Mouse (Mus musculus) cerebellum, postnatal 14 days (tissue): ENCODE measurements around the gene Rtbdn.
"Not testable (repeated sequence)": the region's sequence is repeated elsewhere in the genome, so short reads cannot be mapped to it uniquely, and the experiment has no call there.

Experiments used
- DNase-seq, 2 experiments: peaks; one replicate each; pipeline ENCODE4 v3.0.0; 2021; ENCODE audit warnings: mixed read lengths in 2 of 2

Rtbdn gene

GRCm38 (mm10) chr8:84946528-84947240 is at the start of gene Rtbdn:
TSS of gene Rtbdn (plus strand) at chr8:84946991.
- peak; percentile 79 to 85 for DNase-seq

- no peak for DNase-seq
These were observed 45.7 kb upstream of the Rtbdn start for GRCm38 (mm10) chr8:84901071-84901470.

- DNase-seq: no peak
These were observed 45.0 kb upstream of the Rtbdn start, which contains the start of gene Klf1 for GRCm38 (mm10) chr8:84901752-84902151. TSS of gene Klf1 (plus strand) at chr8:84901928.

GRCm38 (mm10) chr8:84902367-84902919 is 44.3 kb upstream of the Rtbdn start:
- no peak for DNase-seq

GRCm38 (mm10) chr8:84902920-84903661 is 43.7 kb upstream of the Rtbdn start:
- peak; percentile 99 for DNase-seq

GRCm38 (mm10) chr8:84904351-84904750 is 42.4 kb upstream of the Rtbdn start:
- no peak for DNase-seq

- no peak for DNase-seq
These were observed 39.8 kb upstream of the Rtbdn start for GRCm38 (mm10) chr8:84907037-84907436.

- no peak for DNase-seq
These were observed 39.3 kb upstream of the Rtbdn start for GRCm38 (mm10) chr8:84907493-84907892.

GRCm38 (mm10) chr8:84907979-84908378 is 38.8 kb upstream of the Rtbdn start:
- not testable (repeated sequence) for DNase-seq

- peak; percentile 80 to 88 for DNase-seq
These were observed 38.2 kb upstream of the Rtbdn start, which contains the start of gene Dnase2a for GRCm38 (mm10) chr8:84908421-84909161. TSS of gene Dnase2a (plus strand) at chr8:84908560.

- DNase-seq: no peak
These were observed 37.5 kb upstream of the Rtbdn start for GRCm38 (mm10) chr8:84909162-84909767.

GRCm38 (mm10) chr8:84909949-84910348 is 36.8 kb upstream of the Rtbdn start:
- no peak for DNase-seq

GRCm38 (mm10) chr8:84910551-84910950 is 36.2 kb upstream of the Rtbdn start:
- DNase-seq: peak; percentile 64 to 70

- no peak for DNase-seq
These were observed 34.9 kb upstream of the Rtbdn start for GRCm38 (mm10) chr8:84911854-84912253.

GRCm38 (mm10) chr8:84912391-84912790 is 34.4 kb upstream of the Rtbdn start:
- no peak for DNase-seq

- peak; percentile 86 to 88 for DNase-seq
These were observed 33.8 kb upstream of the Rtbdn start for GRCm38 (mm10) chr8:84912895-84913501.

- no peak for DNase-seq
These were observed 33.3 kb upstream of the Rtbdn start for GRCm38 (mm10) chr8:84913502-84913900.

- peak; percentile 60 to 84 for DNase-seq
These were observed 32.8 kb upstream of the Rtbdn start for GRCm38 (mm10) chr8:84913960-84914359.

GRCm38 (mm10) chr8:84915269-84915668 is 31.5 kb upstream of the Rtbdn start:
- DNase-seq: no peak

- no peak for DNase-seq
These were observed 29.0 kb upstream of the Rtbdn start for GRCm38 (mm10) chr8:84917781-84918180.

GRCm38 (mm10) chr8:84918646-84919045 is 28.1 kb upstream of the Rtbdn start:
- no peak for DNase-seq

GRCm38 (mm10) chr8:84921596-84921995 is 25.2 kb upstream of the Rtbdn start:
- DNase-seq: no peak
